Mouse (Mus musculus): Measurements from ENCODE around the gene Vmn1r6. TPM values are rescaled to one million over a fixed set of nuclear protein-coding genes. Genes with fewer than 3 reads are reported as not detected.
"Not testable (repeated sequence)": the region's sequence is repeated elsewhere in the genome, so short reads cannot be mapped to it uniquely, and the experiment has no call there.

Vmn1r6 gene
- not detected for total RNA-seq (2021)

DNA sequence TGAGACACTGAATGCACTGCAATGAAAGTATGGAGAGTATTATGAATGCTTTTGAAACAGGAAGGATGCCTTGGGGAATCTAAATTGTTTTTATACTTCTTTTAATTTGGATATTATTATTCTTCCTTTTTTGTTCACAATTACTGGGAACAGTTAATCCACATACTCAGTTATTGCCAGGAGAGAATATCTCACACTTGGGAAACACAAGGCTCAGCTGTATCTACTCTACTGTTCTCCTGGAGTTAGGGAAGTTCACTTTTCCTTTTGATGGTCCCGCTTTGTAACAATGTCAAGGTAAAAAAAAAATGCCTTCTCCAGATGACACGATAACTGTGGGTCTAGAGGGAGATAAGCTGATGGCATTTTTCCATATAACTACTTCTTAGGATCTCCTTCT lies at the start of gene Vmn1r6:
Vmn1r6 (plus strand) TSS at position 301 of the 400 bp plus-strand sequence.
- no peak for DNase-seq
- intact Hi-C loops (cut with DNase I), result no loop called here

DNA sequence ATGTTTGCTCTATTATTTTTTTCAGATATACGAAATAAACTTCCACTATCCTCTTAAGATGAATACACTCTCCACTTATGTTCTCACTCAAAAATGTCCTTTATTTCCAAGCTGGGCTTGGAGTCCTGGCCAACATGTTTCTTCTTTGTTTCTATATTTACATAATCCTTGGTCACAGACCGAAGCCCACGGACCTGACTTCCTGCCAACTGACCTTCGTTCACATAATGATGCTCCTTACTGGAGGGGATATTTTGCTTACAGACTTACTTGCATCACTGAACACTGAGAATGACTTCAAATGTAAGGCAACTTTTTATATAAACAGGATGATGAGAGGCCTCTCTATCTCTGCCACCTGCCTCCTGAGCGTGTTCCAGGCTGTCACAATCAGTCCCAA lies 40.6 kb upstream of the Vmn1r6 start:
- intact Hi-C loops (cut with DNase I), result no loop called here
- no peak for DNase-seq

DNA sequence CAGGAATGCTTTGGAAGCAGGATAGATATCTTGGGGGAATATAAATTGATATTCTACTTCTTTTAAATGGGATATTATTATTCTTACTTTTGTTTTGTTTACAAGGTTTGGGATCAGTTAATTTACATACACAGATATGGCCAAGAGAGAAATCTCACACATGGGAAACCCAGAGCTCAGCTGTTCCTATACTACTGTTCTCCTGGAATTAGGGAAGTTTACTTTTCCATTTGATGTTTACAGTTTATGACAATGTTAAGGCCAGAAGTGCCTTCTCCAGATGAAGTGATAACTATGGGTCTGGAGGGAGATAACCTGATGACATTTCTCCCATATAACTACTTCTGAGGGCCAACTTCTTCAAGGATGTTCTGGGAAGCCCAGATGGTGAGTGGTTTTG lies 27.1 kb upstream of the Vmn1r6 start, which contains the start of gene Vmn1r5:
Vmn1r5 (plus strand) TSS at position 301 of the 400 bp plus-strand sequence.
- intact Hi-C loops (cut with DNase I), result no loop called here

DNA sequence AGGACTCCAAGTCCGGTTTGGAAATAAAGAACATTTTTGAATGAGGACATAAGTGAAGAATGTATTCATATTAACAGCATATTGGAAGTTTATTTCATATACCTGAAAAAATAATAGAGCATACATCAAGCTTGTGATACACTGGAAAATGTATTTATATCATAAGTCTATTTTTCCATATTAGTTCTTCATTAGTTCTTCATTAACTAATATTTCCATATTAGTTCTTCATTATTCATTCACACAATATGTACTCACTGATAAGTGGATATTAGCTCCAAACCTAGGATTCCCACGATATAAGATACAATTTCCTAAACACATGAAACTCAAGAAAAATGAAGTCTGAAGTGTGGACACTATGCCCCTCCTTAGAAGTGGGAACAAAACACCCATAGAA lies 28.2 kb downstream of the Vmn1r6 start, which contains the start of gene Vmn1r7:
Vmn1r7 (minus strand) TSS at position 101 of the 400 bp plus-strand sequence.
- DNase-seq; intact Hi-C loops (cut with DNase I): not testable (repeated sequence)

More for the DNA sequence above, 27.1 kb upstream of the Vmn1r6 start, which contains the start of gene Vmn1r5:
- DNase-seq, result no peak

DNA sequence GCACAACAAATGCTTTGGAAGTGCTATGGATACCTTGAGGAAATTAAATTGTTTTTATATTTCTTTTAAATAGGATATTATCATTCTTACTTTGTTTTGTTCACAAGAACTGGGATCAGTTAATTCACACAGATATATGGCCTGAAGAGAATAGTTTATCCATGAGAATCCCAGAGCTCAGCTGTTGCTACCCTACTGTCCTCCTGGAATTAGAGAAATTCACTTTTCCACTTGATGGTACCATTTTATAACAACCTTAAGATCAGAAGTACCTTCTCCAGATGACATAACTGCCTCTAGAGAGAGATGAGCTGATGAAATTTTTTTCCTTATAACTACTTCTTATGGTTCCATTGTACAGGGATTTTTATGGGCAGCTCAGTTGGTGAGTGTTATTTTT lies 34.9 kb downstream of the Vmn1r6 start, which contains the start of gene Vmn1r8:
Vmn1r8 (plus strand) TSS at position 301 of the 400 bp plus-strand sequence.
- DNase-seq, result no peak
- intact Hi-C loops (cut with DNase I), result no loop called here

DNA sequence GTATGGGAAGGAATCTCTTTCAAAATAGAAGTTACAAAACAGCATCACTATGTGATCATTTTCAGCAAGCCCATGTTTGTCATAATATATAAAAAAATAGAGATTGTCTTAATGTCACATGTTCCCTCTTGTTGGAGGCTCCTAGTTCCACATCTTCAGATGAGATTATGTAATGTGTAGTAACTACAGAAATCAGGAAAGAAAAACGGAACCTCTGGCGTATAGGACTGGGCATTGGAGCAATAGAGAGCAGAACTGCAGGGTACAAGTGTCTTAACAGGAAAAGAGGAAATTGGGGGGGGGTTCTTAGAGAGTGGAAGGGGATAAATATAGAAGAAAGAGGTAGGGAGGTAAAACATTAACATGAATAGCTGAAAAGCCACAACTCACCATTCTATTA lies 37.6 kb downstream of the Vmn1r6 start:
- intact Hi-C loops (cut with DNase I), result no loop called here

More for the DNA sequence above, 37.6 kb downstream of the Vmn1r6 start:
- DNase-seq, result no peak

Other genes with a start within 250 kb of the Vmn1r6 start
- gene Kbtbd2, start 199.4 kb upstream of the Vmn1r6 start, total RNA-seq (2021), result 10 to 100 TPM; 31.5 to 38.1 TPM
- gene Fkbp9, start 165.2 kb upstream of the Vmn1r6 start, total RNA-seq (2021), result 10 to 100 TPM; 88.2 to 88.8 TPM
- gene Nt5c3, start 73.3 kb upstream of the Vmn1r6 start, total RNA-seq (2021), result 10 to 100 TPM; 74.2 to 94.4 TPM
- not detected for gene Vmn1r4, start 73.2 kb upstream of the Vmn1r6 start, total RNA-seq (2021)
- not detected for gene Vmn1r5, start 27.0 kb upstream of the Vmn1r6 start, total RNA-seq (2021)
- gene Vmn1r7, start 28.1 kb downstream of the Vmn1r6 start, total RNA-seq (2021), result not detected
- not detected for gene Vmn1r8, start 35.0 kb downstream of the Vmn1r6 start, total RNA-seq (2021)
- gene Vmn1r9, start 69.5 kb downstream of the Vmn1r6 start, total RNA-seq (2021), result not detected
- not detected for gene Vmn1r10, start 112.2 kb downstream of the Vmn1r6 start, total RNA-seq (2021)
- gene Vmn1r11, start 136.2 kb downstream of the Vmn1r6 start, total RNA-seq (2021), result not detected
- gene Vmn1r12, start 159.7 kb downstream of the Vmn1r6 start, total RNA-seq (2021), result not detected
- not detected for gene Vmn1r13, start 206.0 kb downstream of the Vmn1r6 start, total RNA-seq (2021)
- not detected for gene Vmn1r14, start 234.4 kb downstream of the Vmn1r6 start, total RNA-seq (2021)